Mouse (Mus musculus): Measurements from ENCODE around the gene Gpr174. TPM values are rescaled to one million over a fixed set of nuclear protein-coding genes. Genes with fewer than 3 reads are reported as not detected.

Gene Gpr174
- 0.24 TPM in 1 of 2 replicates, not detected in the other for polyA plus RNA-seq (2014; fragmentation: Nextera tagmentation; extraction: Ambion mirVana)

GRCm38 (mm10) chrX:107255486-107256227 lies at the start of gene Gpr174:
Gpr174 (plus strand) TSS chrX:107255878.
- Histone ChIP-seq H3K27ac (ENCODE audit: low read depth, low read length) (no peak within 1 kb of the TSS), H3K27me3 (ENCODE audit: control insufficient read depth, insufficient read depth, low read length) (no peaks in the 10 kb centered on the region), H3K4me3 (ENCODE audit: low read depth, low read length) (no peak within 1 kb of the TSS), H3K9ac (ENCODE audit: low read depth, low read length) (no peak within 1 kb of the TSS), H3K4me1 (ENCODE audit: control insufficient read depth, insufficient read depth, low read length) (no peaks in the 10 kb centered on the region), H3K36me3 (ENCODE audit: control insufficient read depth, insufficient read depth, low read length) (no peaks in the 10 kb centered on the region), H3K4me2 (no peak within 1 kb of the TSS), H3K9me3 (replicated peaks; ENCODE audit: control insufficient read depth, low read length) (no peaks in the 10 kb centered on the region)
- WGBS (ENCODE audit: insufficient replicate concordance): 65% methylated on average over 2 of the region's 2 CpGs
- ATAC-seq (replicated peaks; ENCODE audit: insufficient number of reproducible peaks, low FRiP score, low TSS enrichment): no peak

DNA sequence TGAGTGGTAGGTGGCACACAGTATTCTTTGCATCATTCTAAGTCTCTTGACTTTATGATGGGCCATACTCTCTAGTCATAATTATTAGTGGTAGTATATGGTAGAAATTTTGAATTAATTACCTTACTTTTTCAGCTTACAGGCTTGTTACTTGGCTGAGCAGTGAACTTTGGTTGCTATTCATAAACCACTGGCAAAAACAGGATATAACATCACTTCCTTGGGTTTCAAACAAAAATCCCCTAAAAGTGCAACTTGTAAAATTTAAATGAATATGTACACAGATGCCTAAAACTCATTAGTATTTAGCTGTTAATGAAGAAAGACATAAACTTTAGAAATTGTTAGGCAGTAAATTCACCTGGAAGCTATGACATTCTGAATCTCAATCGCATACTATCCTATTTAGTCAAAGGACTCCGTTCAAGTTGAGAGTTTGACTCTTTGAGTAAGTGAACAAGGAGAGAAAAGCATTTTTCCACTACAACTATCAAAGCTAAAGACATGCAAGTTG lies 38.0 kb upstream of the Gpr174 start:
- Histone ChIP-seq H3K4me2 (no peak overlapping the region), H3K27me3 (ENCODE audit: control insufficient read depth, insufficient read depth, low read length) (no peaks in the 10 kb centered on the region), H3K4me3 (ENCODE audit: low read depth, low read length) (no peak overlapping the region), H3K36me3 (ENCODE audit: control insufficient read depth, insufficient read depth, low read length) (no peaks in the 10 kb centered on the region), H3K27ac (ENCODE audit: low read depth, low read length) (no peak overlapping the region), H3K4me1 (ENCODE audit: control insufficient read depth, insufficient read depth, low read length) (no peaks in the 10 kb centered on the region), H3K9ac (ENCODE audit: low read depth, low read length) (no peak overlapping the region), H3K9me3 (replicated peaks; ENCODE audit: control insufficient read depth, low read length) (no peaks in the 10 kb centered on the region)
- no peak for ATAC-seq (replicated peaks; ENCODE audit: insufficient number of reproducible peaks, low FRiP score, low TSS enrichment)
- WGBS (ENCODE audit: insufficient replicate concordance): 81% methylated on average over 2 of the region's 2 CpGs

DNA sequence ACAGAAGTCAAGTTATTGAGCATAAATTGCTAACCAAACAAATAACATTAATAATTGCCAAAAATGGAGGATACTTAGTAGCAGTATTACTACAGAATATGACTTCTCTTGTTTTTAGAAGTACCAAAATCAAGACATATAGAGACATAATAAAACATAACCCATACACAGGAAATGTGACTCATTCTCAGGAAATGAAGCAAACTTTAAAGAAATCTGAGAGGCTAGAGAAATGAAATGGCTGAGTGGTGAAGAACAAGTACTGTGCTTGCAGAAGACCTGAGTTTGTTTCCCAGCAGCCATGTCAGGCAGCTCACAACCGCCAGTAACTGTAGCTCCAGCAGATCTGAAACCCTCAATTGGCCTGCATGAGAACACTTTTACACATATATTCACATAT lies 30.8 kb upstream of the Gpr174 start:
- ATAC-seq (replicated peaks; ENCODE audit: insufficient number of reproducible peaks, low FRiP score, low TSS enrichment): no peak
- H3K36me3 ChIP-seq (ENCODE audit: control insufficient read depth, insufficient read depth, low read length): no peaks in the 10 kb centered on the region

DNA sequence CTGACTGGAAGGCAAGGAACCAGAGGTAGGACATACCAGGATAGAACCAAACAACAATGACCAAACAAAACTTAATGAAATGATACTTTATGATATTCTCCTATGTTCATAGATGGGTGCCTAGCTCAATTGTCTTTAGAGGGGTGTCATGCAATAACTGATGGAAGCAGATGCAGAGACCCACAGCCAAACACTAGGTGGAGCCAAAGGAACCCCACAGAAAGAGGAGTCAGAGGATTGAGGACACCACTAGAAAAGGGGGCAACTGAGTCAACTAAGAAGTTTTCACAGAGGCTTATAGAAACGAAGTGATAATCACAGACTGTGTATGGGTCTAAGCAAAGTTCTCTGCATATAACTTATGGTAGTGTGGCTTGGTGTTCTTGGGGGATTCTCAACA lies 24.5 kb upstream of the Gpr174 start:
- H3K9ac ChIP-seq (ENCODE audit: low read depth, low read length): no peak overlapping the region
- H3K36me3 ChIP-seq (ENCODE audit: control insufficient read depth, insufficient read depth, low read length): no peaks in the 10 kb centered on the region
- H3K4me1 ChIP-seq (ENCODE audit: control insufficient read depth, insufficient read depth, low read length): no peaks in the 10 kb centered on the region
- H3K9me3 ChIP-seq (replicated peaks; ENCODE audit: control insufficient read depth, low read length): no peaks in the 10 kb centered on the region
- H3K4me2 ChIP-seq: no peak overlapping the region
- H3K4me3 ChIP-seq (ENCODE audit: low read depth, low read length): no peak overlapping the region
- ATAC-seq (replicated peaks; ENCODE audit: insufficient number of reproducible peaks, low FRiP score, low TSS enrichment): no peak
- H3K27me3 ChIP-seq (ENCODE audit: control insufficient read depth, insufficient read depth, low read length): no peaks in the 10 kb centered on the region
- 42% methylated on average over 1 of the region's 1 CpGs for WGBS (ENCODE audit: insufficient replicate concordance)
- H3K27ac ChIP-seq (ENCODE audit: low read depth, low read length): no peak overlapping the region

More for the DNA sequence above, 30.8 kb upstream of the Gpr174 start:
- H3K27ac ChIP-seq (ENCODE audit: low read depth, low read length): no peak overlapping the region
- no peaks in the 10 kb centered on the region for H3K27me3 ChIP-seq (ENCODE audit: control insufficient read depth, insufficient read depth, low read length)
- no peaks in the 10 kb centered on the region for H3K4me1 ChIP-seq (ENCODE audit: control insufficient read depth, insufficient read depth, low read length)
- no peaks in the 10 kb centered on the region for H3K9me3 ChIP-seq (replicated peaks; ENCODE audit: control insufficient read depth, low read length)
- H3K9ac ChIP-seq (ENCODE audit: low read depth, low read length): no peak overlapping the region
- no peak overlapping the region for H3K4me3 ChIP-seq (ENCODE audit: low read depth, low read length)
- no peak overlapping the region for H3K4me2 ChIP-seq
- 59% methylated on average over 1 of the region's 1 CpGs for WGBS (ENCODE audit: insufficient replicate concordance)

- no peak overlapping the region for H3K27ac ChIP-seq (ENCODE audit: low read depth, low read length)
- H3K9me3 ChIP-seq (replicated peaks; ENCODE audit: control insufficient read depth, low read length): no peaks in the 10 kb centered on the region
- no peak overlapping the region for H3K4me2 ChIP-seq
- no peaks in the 10 kb centered on the region for H3K4me1 ChIP-seq (ENCODE audit: control insufficient read depth, insufficient read depth, low read length)
- no peak overlapping the region for H3K4me3 ChIP-seq (ENCODE audit: low read depth, low read length)
- H3K27me3 ChIP-seq (ENCODE audit: control insufficient read depth, insufficient read depth, low read length): no peaks in the 10 kb centered on the region
- no peak overlapping the region for H3K9ac ChIP-seq (ENCODE audit: low read depth, low read length)
- no peak for ATAC-seq (replicated peaks; ENCODE audit: insufficient number of reproducible peaks, low FRiP score, low TSS enrichment)
- no peaks in the 10 kb centered on the region for H3K36me3 ChIP-seq (ENCODE audit: control insufficient read depth, insufficient read depth, low read length)
Observed at GRCm38 (mm10) chrX:107234655-107235054, 21.0 kb upstream of the Gpr174 start.

- ATAC-seq (replicated peaks; ENCODE audit: insufficient number of reproducible peaks, low FRiP score, low TSS enrichment): no peak
- Histone ChIP-seq H3K4me3 (ENCODE audit: low read depth, low read length) (no peak overlapping the region), H3K9ac (ENCODE audit: low read depth, low read length) (no peak overlapping the region), H3K4me1 (ENCODE audit: control insufficient read depth, insufficient read depth, low read length) (no peaks in the 10 kb centered on the region), H3K27ac (ENCODE audit: low read depth, low read length) (no peak overlapping the region), H3K27me3 (ENCODE audit: control insufficient read depth, insufficient read depth, low read length) (no peaks in the 10 kb centered on the region), H3K4me2 (no peak overlapping the region), H3K36me3 (ENCODE audit: control insufficient read depth, insufficient read depth, low read length) (no peaks in the 10 kb centered on the region), H3K9me3 (replicated peaks; ENCODE audit: control insufficient read depth, low read length) (no peaks in the 10 kb centered on the region)
- WGBS (ENCODE audit: insufficient replicate concordance): 67% methylated on average over 1 of the region's 1 CpGs
Observed at GRCm38 (mm10) chrX:107236461-107236860, 19.2 kb upstream of the Gpr174 start.

GRCm38 (mm10) chrX:107250390-107250789 lies 5.3 kb upstream of the Gpr174 start:
- no peaks in the 10 kb centered on the region for H3K27me3 ChIP-seq (ENCODE audit: control insufficient read depth, insufficient read depth, low read length)
- no peaks in the 10 kb centered on the region for H3K9me3 ChIP-seq (replicated peaks; ENCODE audit: control insufficient read depth, low read length)
- no peaks in the 10 kb centered on the region for H3K4me1 ChIP-seq (ENCODE audit: control insufficient read depth, insufficient read depth, low read length)
- WGBS (ENCODE audit: insufficient replicate concordance): 65% methylated on average over 2 of the region's 2 CpGs
- H3K36me3 ChIP-seq (ENCODE audit: control insufficient read depth, insufficient read depth, low read length): no peaks in the 10 kb centered on the region
- H3K4me2 ChIP-seq: no peak overlapping the region
- no peak overlapping the region for H3K27ac ChIP-seq (ENCODE audit: low read depth, low read length)
- no peak overlapping the region for H3K4me3 ChIP-seq (ENCODE audit: low read depth, low read length)
- ATAC-seq (replicated peaks; ENCODE audit: insufficient number of reproducible peaks, low FRiP score, low TSS enrichment): no peak
- no peak overlapping the region for H3K9ac ChIP-seq (ENCODE audit: low read depth, low read length)

DNA sequence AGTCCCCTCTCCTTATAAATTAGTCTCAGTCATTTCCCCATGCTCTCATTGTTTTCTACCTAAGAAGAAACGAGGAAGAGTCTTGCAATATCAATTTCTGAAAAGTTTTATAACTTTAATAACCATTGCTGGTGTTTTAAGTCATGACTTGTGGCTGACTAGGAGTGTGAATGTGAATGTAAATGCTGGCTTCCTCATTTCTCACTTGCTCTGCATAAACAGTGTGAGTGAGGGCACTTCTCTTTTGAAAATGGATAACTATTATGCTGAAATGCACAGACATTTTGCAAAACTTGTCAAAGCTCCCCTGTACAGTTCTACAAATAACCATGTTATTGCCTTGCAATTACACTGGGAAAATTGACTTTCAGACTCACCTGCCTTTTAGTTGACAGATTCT lies 8.9 kb downstream of the Gpr174 start:
- Histone ChIP-seq H3K27ac (ENCODE audit: low read depth, low read length) (no peak overlapping the region), H3K9me3 (replicated peaks; ENCODE audit: control insufficient read depth, low read length) (no peaks in the 10 kb centered on the region), H3K9ac (ENCODE audit: low read depth, low read length) (no peak overlapping the region), H3K4me3 (ENCODE audit: low read depth, low read length) (no peak overlapping the region), H3K36me3 (ENCODE audit: control insufficient read depth, insufficient read depth, low read length) (no peaks in the 10 kb centered on the region), H3K4me2 (no peak overlapping the region), H3K27me3 (ENCODE audit: control insufficient read depth, insufficient read depth, low read length) (no peaks in the 10 kb centered on the region), H3K4me1 (ENCODE audit: control insufficient read depth, insufficient read depth, low read length) (no peaks in the 10 kb centered on the region)
- no peak for ATAC-seq (replicated peaks; ENCODE audit: insufficient number of reproducible peaks, low FRiP score, low TSS enrichment)
- 33% methylated on average over 1 of the region's 1 CpGs for WGBS (ENCODE audit: insufficient replicate concordance)

- no peak overlapping the region for H3K4me3 ChIP-seq (ENCODE audit: low read depth, low read length)
- no peaks in the 10 kb centered on the region for H3K36me3 ChIP-seq (ENCODE audit: control insufficient read depth, insufficient read depth, low read length)
- ATAC-seq (replicated peaks; ENCODE audit: insufficient number of reproducible peaks, low FRiP score, low TSS enrichment): no peak
- no peak overlapping the region for H3K9ac ChIP-seq (ENCODE audit: low read depth, low read length)
- no peak overlapping the region for H3K27ac ChIP-seq (ENCODE audit: low read depth, low read length)
- H3K4me2 ChIP-seq: no peak overlapping the region
- 45% methylated on average over 2 of the region's 2 CpGs for WGBS (ENCODE audit: insufficient replicate concordance)
- no peaks in the 10 kb centered on the region for H3K4me1 ChIP-seq (ENCODE audit: control insufficient read depth, insufficient read depth, low read length)
- no peaks in the 10 kb centered on the region for H3K9me3 ChIP-seq (replicated peaks; ENCODE audit: control insufficient read depth, low read length)
- no peaks in the 10 kb centered on the region for H3K27me3 ChIP-seq (ENCODE audit: control insufficient read depth, insufficient read depth, low read length)
Observed at GRCm38 (mm10) chrX:107277606-107278005, 21.9 kb downstream of the Gpr174 start.

All from heart, embryonic 11.5 days (tissue).